Mouse (Mus musculus) forebrain, embryonic 12.5 days (tissue): Measurements from ENCODE around the gene Colgalt1. TPM values are rescaled to one million over a fixed set of nuclear protein-coding genes. Genes with fewer than 3 reads are reported as not detected.

Experiments
- ATAC-seq: fragments of 200-750 bp; cut with Nextera tagmentation; 2 replicates; pipeline ENCODE4 v1.8.0; 2017; ENCODE audit warnings: moderate TSS enrichment; ENCODE audit not compliant: low FRiP score
- H3K27ac ChIP-seq: fragments of 300-500 bp; sonication (generic); 2 replicates; pipeline ENCODE4 v1.5.1; 2016; ENCODE audit warnings: mild to moderate bottlenecking
- H3K27me3 ChIP-seq: fragments of 300-500 bp; sonication (generic); 2 replicates; pipeline ENCODE4 v1.6.1; 2016; ENCODE audit warnings: mild to moderate bottlenecking
- H3K36me3 ChIP-seq: fragments of 300-500 bp; sonication (generic); replicated peaks from 2 replicates; pipeline ENCODE4 v1.6.1; 2016; ENCODE audit warnings: mild to moderate bottlenecking
- H3K4me1 ChIP-seq: fragments of 300-500 bp; sonication (generic); 2 replicates; pipeline ENCODE4 v1.6.1; 2016
- H3K4me2 ChIP-seq: fragments of 300-500 bp; sonication (generic); 2 replicates; pipeline ENCODE4 v1.6.1; 2016; ENCODE audit warnings: mild to moderate bottlenecking, moderate library complexity
- H3K4me3 ChIP-seq: fragments of 300-500 bp; sonication (generic); replicated peaks from 2 replicates; pipeline ENCODE4 v1.5.1; 2016; ENCODE audit warnings: mild to moderate bottlenecking
- H3K9ac ChIP-seq: fragments of 300-500 bp; sonication (generic); 2 replicates; pipeline ENCODE4 v1.6.1; 2016; ENCODE audit warnings: mild to moderate bottlenecking
- H3K9me3 ChIP-seq: fragments of 300-500 bp; sonication (generic); 2 replicates; pipeline ENCODE4 v1.6.1; 2016
- WGBS: fragments of 180-500 bp; shearing (Covaris S2); methylation state at CpG from one replicate; pipeline ENCODE4 v1.1.7; 2016; 5-methylcytosine and 5-hydroxymethylcytosine counted together
- polyA plus RNA-seq: library from polyadenylated mRNA; unstranded; fragments of >200 nt; fragmentation: Nextera tagmentation; extraction: Ambion mirVana; gene quantifications from 2 replicates; pipeline ENCODE4 v1.2.1, GENCODE M21; 2016

Colgalt1 gene
- polyA plus RNA-seq, 1 experiment from 2014 or later, result 42.7 TPM

GRCm38 (mm10) chr8:71665331-71666130 lies 54.7 kb downstream of the Colgalt1 start:
- Histone ChIP-seq H3K27me3 (peaks cover 76% of the 10 kb centered on the region), H3K4me1 (peaks cover 49% of the 10 kb centered on the region), H3K4me2 (peak overlapping the region; percentile 40), H3K4me3 (peak overlapping the region; percentile 20), H3K9me3 (no peaks in the 10 kb centered on the region), H3K36me3 (peaks cover 16% of the 10 kb centered on the region; the same call in 1 of the 2 replicates), H3K27ac (no peak overlapping the region), H3K9ac (no peak overlapping the region)
- 3% methylated on average over 21 of the region's 22 CpGs for WGBS
- peak; percentile 66 for ATAC-seq

GRCm38 (mm10) chr8:71666855-71667254 lies 56.1 kb downstream of the Colgalt1 start:
- Histone ChIP-seq H3K27ac (peak overlapping the region; percentile 51), H3K4me1 (peaks cover 52% of the 10 kb centered on the region), H3K4me2 (no peak overlapping the region), H3K9ac (no peak overlapping the region), H3K9me3 (no peaks in the 10 kb centered on the region), H3K36me3 (peaks cover 16% of the 10 kb centered on the region; the same call in 1 of the 2 replicates), H3K4me3 (no peak overlapping the region), H3K27me3 (peaks cover 66% of the 10 kb centered on the region)
- WGBS, result 27% methylated on average over 1 of the region's 1 CpGs
- ATAC-seq, result no peak

DNA sequence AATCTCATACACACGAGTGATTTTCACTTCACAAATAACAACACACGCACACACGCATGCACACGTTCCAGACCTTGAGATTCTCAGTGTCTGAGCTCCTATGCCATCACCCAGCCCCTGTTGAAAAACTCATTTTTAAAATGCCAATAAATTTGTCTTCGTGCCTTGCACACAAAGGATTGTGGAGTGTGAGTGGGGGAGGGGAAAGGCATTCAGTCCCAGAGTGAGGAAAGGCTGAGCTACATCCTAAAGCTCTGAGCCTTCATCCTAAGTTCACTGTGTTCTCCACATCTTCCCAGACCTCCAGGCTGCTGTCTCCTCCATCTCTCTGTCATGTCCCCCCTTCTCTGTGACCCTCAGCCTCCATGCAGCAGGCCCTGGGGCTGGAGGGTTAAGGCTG lies 56.5 kb downstream of the Colgalt1 start:
- ATAC-seq, result no peak
- H3K4me3 ChIP-seq, result no peak overlapping the region
- H3K9ac ChIP-seq, result peak overlapping the region; percentile 39; the same call in 1 of the 2 replicates
- peak overlapping the region; percentile 51 for H3K27ac ChIP-seq
- H3K36me3 ChIP-seq, result peaks cover 15% of the 10 kb centered on the region; the same call in 1 of the 2 replicates
- H3K9me3 ChIP-seq, result no peaks in the 10 kb centered on the region
- 0 out of 2 replicates have a peak overlapping the region, but pooled peaks have one; percentile 30 for H3K4me2 ChIP-seq
- 51% methylated on average over 5 of the region's 5 CpGs for WGBS
- H3K4me1 ChIP-seq, result peaks cover 56% of the 10 kb centered on the region
- H3K27me3 ChIP-seq, result peaks cover 62% of the 10 kb centered on the region

DNA sequence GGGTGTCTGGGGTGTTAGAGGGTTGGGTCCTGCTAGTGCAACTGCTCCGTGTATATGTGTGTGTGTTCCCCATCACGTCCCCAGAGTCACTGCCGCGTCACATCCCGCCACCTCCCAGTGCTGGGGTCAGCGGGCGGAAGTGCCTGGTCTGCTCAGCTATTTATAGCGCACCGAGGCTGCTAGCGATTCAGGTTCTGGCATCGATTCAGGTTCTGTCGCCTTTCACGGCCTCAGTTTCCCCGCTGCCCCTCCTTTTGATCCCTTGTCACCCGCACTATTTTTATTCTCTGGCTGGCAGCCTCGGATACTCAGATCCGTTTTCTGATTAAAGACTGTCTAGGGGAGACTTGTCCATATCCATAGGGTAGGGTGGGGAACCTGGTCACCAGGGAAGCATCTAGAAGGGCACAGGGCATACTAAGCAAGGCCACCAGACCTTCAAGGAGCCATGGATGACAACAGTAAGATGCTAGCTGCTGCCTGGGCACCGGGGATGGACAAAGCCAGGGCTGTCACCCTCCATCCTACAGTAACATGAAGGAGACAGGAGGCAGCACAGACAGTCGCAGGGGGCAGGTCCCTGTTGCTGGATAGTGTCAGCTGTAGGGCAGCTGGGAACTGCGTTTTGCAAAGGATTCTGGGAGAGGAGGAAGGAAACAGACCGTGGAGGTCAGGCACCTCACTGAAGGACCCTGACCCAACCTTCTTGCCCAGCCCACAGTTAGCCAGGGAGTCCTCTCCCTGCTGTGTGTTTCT lies 57.6 kb downstream of the Colgalt1 start:
- Histone ChIP-seq H3K36me3 (0 out of 2 replicates have a peak, but pooled peaks cover 5% of the 10 kb centered on the region), H3K9me3 (no peaks in the 10 kb centered on the region), H3K4me3 (no peak overlapping the region; the same call in 1 of the 2 replicates), H3K27me3 (peaks cover 62% of the 10 kb centered on the region), H3K4me2 (peak overlapping the region; percentile 30), H3K9ac (no peak overlapping the region; the same call in 1 of the 2 replicates), H3K4me1 (peaks cover 56% of the 10 kb centered on the region), H3K27ac (no peak overlapping the region)
- no peak for ATAC-seq
- WGBS, result 7% methylated on average over 21 of the region's 21 CpGs

DNA sequence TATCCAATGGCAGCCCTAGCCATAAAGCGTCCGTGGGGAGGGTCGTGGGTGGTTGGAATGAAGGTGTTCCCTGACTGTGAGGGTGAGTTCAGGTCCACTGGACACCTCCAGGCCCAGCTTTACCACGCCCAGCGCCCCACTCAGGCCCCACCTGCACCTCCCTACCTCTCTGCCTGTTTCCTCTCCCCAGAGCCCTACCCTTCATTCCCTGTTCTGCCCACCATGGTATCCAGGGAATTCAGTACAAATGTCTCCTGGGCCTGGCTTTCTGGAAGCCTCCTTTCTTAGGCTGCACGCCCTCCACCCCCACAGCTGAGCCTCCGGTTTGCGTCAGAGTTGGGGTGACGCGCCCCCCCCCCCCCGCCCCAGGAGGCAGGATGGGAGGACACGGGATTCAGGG lies 59.4 kb downstream of the Colgalt1 start:
- no peaks in the 10 kb centered on the region for H3K9me3 ChIP-seq
- peak overlapping the region; percentile 70 for H3K9ac ChIP-seq
- WGBS, result 7% methylated on average over 11 of the region's 12 CpGs
- ATAC-seq, result peak; percentile 13
- peak overlapping the region; percentile 95 for H3K4me2 ChIP-seq
- H3K4me3 ChIP-seq, result peak overlapping the region; percentile 56
- peaks cover 51% of the 10 kb centered on the region for H3K4me1 ChIP-seq
- peak overlapping the region; percentile 70 for H3K27ac ChIP-seq
- peaks cover 59% of the 10 kb centered on the region for H3K27me3 ChIP-seq
- H3K36me3 ChIP-seq, result no peaks in the 10 kb centered on the region

DNA sequence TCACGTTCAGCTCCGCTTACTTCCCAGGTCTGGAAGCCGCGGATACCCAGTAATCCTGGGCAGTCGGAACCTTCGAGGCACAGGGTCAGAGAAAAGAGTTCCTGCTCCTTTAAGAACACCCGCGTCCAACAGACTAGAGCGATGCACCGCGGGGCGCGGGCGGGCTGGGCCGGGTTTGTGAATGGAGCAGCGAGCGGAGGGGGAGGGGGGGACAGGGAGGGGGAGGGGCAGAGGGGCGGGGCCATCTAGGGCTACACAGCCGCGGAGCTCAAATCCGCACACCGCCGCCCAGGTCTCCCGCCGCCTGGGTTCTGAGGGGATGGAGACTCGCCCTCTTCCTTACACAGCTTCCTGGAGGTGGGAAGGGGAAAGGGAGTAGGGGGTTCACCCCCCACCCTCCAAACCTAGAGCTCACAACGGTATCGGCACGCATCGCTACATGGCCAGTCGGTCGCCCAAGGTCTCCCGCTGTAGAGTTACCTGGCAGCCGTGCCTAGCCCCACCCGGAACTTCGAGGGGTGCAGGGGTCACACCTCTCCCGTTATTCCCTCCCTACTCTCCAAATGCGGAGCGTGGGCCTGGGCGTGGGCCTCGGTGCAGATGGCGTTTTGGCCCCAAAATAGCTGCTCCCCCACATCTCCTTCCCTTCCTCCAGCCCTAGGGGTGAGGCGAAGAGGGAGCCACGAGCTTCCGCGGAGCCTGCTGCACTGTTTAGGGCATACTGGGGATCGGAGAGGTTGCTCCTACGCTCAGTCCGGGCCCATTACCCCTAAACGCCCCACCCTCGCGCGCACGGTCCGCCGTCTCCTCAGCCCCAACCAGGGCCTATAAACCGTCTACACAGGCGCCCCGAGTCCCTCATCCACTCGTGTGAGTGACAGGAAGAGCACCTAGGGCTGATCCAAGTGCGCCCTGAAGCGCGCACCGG lies 60.1 kb downstream of the Colgalt1 start:
- H3K9me3 ChIP-seq, result no peaks in the 10 kb centered on the region
- H3K27ac ChIP-seq, result peak overlapping the region; percentile 70
- H3K9ac ChIP-seq, result peak overlapping the region; percentile 70
- peaks cover 47% of the 10 kb centered on the region for H3K4me1 ChIP-seq
- H3K4me2 ChIP-seq, result peak overlapping the region; percentile 95
- H3K36me3 ChIP-seq, result no peaks in the 10 kb centered on the region
- H3K4me3 ChIP-seq, result peak overlapping the region; percentile 56
- peak; percentile 73 for ATAC-seq
- WGBS, result under 1% methylated on average over 55 of the region's 64 CpGs
- H3K27me3 ChIP-seq, result peaks cover 64% of the 10 kb centered on the region

DNA sequence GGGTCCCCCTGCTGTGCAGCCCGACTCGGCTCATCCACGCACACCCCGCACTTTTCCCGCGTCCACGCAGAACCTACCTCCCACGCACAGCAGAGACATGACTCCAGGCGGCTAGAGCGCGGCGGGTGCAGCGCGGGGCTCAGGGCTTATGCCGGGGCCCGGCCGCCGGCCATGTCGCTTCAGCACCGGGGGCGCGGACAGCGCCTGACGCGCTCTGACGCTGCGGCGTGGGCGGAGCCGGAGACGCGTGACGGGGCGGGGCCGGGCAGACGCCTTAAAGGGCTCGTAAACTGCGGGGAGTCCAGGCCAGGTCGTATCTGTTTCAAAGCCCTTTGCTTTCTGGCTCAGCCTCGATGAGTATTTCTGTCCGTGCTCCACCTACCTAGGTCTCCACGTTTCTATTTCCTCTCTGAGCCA lies 60.8 kb downstream of the Colgalt1 start, which contains the start of gene Unc13a:
Gene Unc13a, minus strand, starts transcription at position 209 of the 417 bp plus-strand sequence.
- 0% methylated on average over 41 of the region's 42 CpGs for WGBS
- Histone ChIP-seq H3K27ac (peak within 1 kb of the TSS; percentile 70), H3K4me3 (peak within 1 kb of the TSS; percentile 56), H3K4me1 (peaks cover 49% of the 10 kb centered on the region), H3K9ac (peak within 1 kb of the TSS; percentile 70), H3K27me3 (peaks cover 64% of the 10 kb centered on the region), H3K9me3 (no peaks in the 10 kb centered on the region), H3K4me2 (peak within 1 kb of the TSS; percentile 95), H3K36me3 (no peaks in the 10 kb centered on the region)
- peak; percentile 79 for ATAC-seq

DNA sequence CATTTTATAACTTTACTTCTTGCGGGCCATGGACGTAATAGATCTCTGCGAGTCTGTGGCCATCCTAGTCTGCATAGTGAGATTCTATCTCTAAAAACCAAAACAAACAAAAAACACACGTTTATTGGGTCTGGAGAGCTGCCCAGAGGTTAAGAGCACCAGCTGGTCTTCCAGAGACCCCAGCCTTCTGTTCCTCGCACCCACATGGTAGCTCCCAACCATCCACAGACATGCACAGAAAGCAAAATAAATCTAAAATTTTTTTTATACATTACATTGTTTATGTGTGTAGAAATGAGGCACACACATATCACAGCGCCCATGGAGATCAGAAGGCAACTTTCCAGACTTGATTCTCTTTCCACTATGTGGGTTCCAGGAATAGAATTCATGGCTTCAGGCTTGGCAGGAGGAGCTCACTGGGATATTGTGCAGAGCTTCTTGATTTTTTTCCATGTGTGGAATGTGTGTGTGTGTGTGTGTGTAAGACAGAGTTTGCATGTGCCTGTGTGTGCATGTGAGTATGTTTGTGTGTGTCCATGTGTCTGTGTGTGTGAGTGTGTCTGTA lies 61.5 kb downstream of the Colgalt1 start:
- H3K27me3 ChIP-seq, result peaks cover 65% of the 10 kb centered on the region
- WGBS, result 66% methylated on average over 6 of the region's 6 CpGs

GRCm38 (mm10) chr8:71674071-71674470 lies 63.3 kb downstream of the Colgalt1 start:
- no peak overlapping the region for H3K27ac ChIP-seq
- 73% methylated on average over 2 of the region's 2 CpGs for WGBS
- peaks cover 67% of the 10 kb centered on the region for H3K27me3 ChIP-seq
- H3K36me3 ChIP-seq, result no peaks in the 10 kb centered on the region
- no peak overlapping the region for H3K4me2 ChIP-seq
- H3K4me3 ChIP-seq, result no peak overlapping the region
- no peak overlapping the region for H3K9ac ChIP-seq
- ATAC-seq, result no peak
- H3K9me3 ChIP-seq, result no peaks in the 10 kb centered on the region
- H3K4me1 ChIP-seq, result peaks cover 29% of the 10 kb centered on the region

More for the DNA sequence above, 61.5 kb downstream of the Colgalt1 start:
- H3K9ac ChIP-seq, result peak overlapping the region; percentile 70; the same call in 1 of the 2 replicates
- ATAC-seq, result no peak
- no peak overlapping the region for H3K27ac ChIP-seq
- no peaks in the 10 kb centered on the region for H3K9me3 ChIP-seq
- H3K4me2 ChIP-seq, result peak overlapping the region; percentile 95
- H3K36me3 ChIP-seq, result no peaks in the 10 kb centered on the region
- H3K4me3 ChIP-seq, result peak overlapping the region; percentile 56
- H3K4me1 ChIP-seq, result peaks cover 45% of the 10 kb centered on the region
